Mouse (Mus musculus) cerebellum, postnatal 10 days (tissue): ENCODE results near the gene Gli1.
A peak's percentile ranks its signal among the peaks of the same experiment; 100 is the strongest.

Source experiments
- DNase-seq, 2 experiments: peaks; one replicate each; pipeline ENCODE4 v3.0.0; 2021; ENCODE audit warnings: mixed read lengths in 2 of 2

Gene Gli1

DNA sequence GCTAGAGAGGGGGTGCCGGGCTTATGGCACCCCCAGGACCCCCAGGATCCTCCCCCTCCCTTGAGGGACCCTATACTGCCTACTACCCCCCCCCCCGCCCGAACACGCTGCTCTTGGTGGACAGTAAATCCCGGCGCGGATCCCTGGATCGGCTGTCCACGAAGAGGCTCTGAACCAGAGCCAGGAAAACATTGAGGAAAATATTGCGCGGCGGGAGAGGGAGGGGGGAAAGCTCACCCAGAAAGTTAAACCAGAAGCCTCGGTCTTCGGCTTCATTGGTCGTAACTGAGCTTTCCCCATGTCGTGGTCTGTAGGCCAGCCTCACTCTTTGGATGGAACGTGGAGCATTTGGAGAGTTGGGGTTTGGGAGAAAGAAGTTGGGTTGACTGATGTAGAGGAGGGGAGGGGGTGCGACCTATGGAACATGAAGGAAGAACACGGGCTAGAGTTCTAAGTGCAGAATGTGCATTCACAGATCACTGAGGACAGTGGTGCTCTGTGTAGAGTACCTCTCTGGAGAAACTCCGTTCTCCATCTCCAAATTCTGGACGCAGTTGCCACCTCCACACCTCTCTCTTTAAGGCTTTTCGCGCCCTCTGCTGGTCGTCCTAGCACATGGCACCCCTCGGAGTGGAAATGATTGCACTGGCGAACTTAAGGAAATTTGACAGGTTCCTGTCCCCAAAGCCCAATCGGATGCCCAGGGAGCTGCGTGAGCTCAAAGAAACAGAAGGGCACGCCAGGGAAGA is at the start of gene Gli1:
TSS of gene Gli1 (minus strand) at position 84 of the 749 bp plus-strand sequence.
- DNase-seq: peak; percentile 93 to 94

DNA sequence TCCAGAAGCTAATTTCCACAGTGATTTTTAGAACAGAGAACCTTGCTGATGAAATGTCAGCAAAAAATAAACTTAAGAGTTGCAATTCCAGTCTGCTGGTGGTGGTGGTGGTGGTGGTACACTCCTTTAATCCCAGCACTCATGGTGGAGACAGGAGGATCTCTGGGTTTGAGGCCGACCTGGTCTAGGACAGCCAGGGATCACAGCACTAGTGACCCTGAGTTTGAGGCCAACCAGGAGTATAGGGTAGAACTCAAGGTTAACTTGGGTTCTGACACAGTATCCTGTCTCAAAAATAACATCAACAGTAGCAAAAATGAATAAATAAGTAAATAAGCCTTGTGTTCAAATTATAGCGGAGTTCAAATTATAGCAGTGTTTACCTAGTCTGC is 40.0 kb upstream of the Gli1 start:
- DNase-seq: no peak

DNA sequence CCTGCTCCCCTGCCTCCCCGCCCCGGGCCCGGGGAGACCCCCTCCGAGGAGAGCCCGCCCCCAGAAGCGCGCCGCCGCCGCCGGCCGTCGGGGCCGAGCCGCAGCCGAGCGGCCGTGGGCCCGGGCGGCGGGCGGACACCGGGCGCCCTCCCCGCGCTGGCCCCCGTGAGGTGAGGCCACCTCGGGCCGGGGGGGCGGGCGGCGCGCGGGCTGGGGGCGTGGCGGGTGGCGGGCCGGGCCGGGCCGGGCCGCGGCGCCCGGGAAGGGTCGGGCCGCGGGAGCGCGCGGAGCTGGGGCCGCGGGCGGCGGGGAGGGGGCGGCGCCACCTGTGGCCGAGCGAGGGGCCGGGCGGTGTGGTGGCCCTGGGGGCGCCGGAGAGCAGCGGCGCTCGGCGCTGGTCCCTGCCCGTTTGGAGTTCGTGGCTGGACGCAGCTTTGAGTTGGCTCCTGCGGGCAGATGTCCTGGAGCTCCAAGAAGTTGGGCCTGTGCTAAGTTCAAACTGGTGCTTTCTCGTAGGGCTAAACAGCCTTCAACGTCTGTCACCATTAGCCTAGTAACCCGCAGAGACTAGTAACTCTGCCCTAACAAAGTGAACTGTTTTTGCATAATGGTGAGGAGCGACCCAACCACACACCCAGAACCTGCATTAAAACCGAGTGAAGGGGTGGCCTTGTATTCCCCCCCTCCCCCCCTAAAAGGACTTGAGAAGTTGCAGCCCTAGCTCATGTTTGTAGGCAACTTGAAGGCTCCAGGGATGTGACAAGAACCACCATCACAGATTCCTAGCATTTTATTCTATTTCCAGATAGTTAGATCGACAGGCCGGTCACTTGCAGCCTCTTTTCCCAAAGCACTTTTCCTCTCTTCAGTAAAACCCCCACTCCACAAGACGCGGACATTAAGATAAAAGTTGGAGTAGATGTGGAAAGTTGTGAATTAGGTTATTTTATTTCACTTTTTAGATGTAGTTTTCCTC is 39.3 kb upstream of the Gli1 start:
- DNase-seq: peak; percentile 71 to 82

DNA sequence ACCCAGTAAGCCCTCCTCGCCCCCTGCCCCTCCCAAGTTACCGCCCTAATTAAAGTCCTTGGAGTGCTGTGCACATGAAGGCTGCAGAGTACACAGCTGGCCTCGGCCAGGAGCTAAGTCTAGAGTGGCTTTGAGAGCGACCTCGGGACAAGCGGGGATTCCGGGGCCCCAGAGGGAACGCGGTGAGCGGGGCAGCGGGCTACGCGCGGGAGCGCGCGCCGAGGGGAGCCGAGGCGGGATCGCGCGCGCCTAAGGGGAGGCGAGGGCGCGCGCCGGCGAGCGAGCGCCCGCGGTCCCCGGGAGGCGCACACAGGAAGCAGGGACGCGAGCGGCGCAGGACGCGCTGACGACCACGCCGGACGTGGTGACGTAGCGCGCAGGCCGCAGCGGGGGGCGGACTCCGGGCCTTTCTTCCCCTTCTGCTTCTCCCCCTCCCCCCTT is 38.5 kb upstream of the Gli1 start, which contains the start of gene R3hdm2:
TSS of gene R3hdm2 (plus strand) at position 77 of the 441 bp plus-strand sequence.
- DNase-seq: peak; percentile 98 to 99

DNA sequence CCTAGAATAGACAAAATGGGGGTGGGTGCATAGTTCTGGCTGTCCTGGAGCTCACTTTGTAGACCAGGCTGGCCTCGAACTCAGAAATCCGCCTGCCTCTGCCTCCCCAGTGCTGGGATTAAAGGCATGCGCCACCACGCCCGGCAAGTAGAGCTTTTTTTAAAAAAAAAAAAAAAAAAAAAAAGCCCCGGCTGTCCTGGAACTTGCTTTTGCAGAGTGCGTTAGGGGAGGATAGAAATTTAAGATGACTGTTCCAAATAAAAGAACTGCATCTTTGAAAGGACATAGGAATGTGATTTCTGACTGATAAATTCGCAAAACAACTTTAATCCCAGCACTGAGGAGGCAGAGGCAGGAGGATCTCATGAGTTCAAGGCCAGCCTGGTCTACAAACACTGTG is 37.9 kb upstream of the Gli1 start:
- DNase-seq: no peak

DNA sequence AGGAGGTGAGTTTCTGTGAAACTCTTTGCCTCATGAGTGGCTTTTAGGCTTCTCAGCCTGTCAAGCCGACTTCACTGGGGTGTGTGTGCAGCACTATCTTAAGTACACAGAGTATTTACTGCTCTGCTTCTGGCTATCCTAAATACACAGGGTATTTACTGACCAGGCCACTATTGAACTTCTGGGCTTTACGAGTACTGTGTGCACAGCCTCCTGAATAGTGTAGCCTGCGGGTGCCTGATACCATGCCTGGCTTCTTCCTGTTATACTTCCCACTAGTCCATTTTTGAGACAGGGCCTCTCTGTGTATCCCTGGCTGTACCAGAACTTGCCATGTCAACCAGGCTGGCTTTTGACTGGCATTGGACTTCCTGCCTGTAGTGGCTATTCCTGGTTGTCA is 35.9 kb upstream of the Gli1 start:
- DNase-seq: no peak

DNA sequence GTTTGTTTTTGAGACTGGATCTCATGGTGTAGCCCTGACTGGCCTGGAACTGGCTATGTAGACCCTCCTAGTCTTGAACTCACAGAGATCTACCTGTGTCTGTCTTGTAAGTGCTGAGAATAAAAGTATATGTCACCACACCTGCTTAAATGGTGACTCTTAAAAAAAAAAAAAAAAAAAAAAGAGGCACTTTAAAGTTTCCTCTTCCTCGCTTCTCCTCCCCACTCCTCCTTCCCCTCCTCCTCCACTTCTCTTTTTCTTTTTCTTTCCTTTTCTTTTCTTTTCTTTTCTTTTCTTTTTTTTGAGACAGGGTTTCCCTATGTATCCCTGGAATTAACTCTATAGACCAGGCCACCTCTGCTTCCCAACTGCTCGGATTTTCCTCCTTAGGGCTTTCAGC is 29.2 kb upstream of the Gli1 start:
- no peak for DNase-seq

DNA sequence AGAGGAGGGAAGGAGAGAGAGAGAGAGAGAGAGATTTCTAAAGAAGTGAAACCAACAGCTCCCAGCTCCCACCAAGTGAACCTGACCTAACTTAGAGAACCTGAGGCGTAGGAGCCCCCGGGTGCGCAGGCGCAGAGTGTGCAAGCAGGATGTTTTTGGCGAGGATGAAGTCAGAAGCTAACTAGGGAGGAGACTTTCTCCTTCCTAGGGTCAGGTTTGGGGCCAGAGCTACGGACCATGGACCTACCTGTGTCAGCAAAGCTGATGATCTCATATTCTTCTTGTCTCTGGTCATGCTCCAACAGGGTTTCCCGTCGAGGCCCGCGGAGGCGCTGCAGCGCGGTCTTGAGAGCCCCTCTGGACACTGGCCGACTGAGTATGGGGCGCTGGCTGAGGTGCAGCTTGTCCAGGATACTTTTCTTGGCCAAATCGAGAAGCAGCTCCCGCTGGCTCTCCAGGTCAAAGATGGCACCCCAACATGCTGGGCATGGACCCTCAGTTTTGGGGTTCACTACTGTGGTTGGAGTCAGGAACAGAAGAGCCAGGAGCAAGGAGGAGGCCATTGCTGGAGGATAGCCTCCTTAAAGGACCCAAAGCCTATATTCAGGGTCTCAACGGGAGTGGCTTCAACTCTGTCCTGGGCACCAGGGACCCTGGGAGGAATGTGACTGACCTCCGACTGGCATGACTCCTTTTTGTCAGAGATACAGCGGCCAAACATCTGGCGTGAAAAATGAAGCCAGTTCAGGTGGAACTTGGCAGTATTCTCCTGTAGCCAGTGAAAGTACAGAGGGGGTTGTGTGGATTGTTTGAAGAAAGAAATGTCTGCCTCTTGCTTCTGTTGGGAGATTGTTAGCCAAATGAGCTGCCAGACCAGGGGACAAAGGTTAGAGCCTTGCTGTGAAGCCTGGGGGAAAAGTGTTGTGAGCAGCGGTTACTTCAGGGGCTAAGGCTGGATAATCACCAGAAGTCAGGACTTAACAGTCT is 28.4 kb upstream of the Gli1 start, which contains the start of gene Inhbc:
TSS of gene Inhbc (minus strand) at position 598 of the 987 bp plus-strand sequence.
- DNase-seq: no peak

DNA sequence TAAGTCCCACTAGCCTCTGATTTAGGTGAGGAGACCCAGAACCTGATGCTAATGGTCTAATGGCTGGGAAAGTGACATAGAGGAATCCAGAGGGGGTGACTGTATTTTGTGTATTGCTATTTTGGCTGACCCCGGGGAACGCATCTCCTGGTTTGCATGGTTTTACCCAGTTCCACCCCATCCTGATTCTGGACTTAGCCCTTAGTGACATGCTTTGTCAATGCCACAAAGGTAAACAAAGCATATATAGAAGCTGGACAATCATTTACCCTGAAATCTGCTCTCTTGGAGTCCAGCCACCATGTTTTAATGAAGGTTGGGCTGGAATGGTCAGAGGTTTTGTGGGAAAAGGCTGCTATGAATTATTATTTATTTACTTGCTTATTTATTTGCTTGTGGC is 26.5 kb upstream of the Gli1 start:
- DNase-seq: no peak

DNA sequence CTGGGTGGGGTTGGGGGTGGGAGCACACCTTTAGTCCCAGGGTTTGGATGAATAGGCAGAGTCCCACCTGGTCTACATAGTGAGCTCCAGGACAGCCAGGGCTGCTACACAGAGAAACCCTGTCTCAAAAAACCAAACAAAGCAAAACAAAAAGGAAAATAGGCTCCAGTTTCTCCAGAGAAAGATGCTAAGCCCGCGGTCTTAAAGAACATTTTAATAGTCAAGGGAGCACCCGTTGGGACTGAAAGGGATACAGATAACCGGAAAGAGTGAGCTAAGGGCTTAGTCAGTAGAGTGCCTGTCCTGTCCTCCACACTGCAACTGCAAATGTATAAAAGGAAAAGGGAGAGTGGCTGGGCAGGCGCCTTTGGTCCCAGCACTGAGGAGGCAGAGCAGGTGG is 25.3 kb upstream of the Gli1 start:
- no peak for DNase-seq

DNA sequence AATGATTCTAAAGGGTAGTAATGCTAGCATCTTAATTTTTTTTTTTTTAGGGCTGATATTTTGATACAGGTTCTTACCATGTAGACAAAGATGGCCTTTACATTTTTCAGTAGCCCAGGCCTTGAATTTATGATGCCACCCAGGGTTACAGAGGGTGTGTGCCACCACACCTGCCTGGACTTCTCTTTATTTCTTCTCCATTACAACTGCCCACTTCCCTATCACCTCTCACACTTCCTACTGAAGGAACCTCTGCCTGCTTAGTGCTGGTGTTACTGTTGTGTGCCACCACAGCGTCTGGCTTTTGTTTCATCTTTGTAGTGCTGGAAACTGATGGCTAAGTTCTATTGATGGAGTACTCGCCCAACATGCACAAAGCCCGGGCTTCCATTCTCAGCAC is 18.9 kb upstream of the Gli1 start:
- DNase-seq: no peak

DNA sequence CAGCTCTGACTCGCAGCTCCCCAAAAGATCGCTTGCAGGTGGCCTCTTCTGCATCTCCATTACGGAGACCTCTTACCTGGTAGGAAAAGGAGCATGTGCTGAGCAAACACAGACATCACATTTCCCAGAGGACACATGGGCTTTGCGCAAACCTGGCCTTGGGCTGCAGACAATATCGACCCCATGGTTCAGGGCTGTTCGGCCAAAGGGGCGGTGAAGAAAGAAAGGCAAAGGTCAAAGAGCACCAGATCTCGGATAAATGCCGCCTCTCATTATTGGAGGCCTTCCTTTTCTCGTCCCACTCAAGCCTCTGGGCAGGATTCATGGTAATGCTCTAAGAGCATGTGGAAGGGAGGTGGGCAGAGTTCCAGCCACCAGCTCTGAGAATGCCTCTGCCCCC is 13.6 kb upstream of the Gli1 start:
- no peak for DNase-seq

DNA sequence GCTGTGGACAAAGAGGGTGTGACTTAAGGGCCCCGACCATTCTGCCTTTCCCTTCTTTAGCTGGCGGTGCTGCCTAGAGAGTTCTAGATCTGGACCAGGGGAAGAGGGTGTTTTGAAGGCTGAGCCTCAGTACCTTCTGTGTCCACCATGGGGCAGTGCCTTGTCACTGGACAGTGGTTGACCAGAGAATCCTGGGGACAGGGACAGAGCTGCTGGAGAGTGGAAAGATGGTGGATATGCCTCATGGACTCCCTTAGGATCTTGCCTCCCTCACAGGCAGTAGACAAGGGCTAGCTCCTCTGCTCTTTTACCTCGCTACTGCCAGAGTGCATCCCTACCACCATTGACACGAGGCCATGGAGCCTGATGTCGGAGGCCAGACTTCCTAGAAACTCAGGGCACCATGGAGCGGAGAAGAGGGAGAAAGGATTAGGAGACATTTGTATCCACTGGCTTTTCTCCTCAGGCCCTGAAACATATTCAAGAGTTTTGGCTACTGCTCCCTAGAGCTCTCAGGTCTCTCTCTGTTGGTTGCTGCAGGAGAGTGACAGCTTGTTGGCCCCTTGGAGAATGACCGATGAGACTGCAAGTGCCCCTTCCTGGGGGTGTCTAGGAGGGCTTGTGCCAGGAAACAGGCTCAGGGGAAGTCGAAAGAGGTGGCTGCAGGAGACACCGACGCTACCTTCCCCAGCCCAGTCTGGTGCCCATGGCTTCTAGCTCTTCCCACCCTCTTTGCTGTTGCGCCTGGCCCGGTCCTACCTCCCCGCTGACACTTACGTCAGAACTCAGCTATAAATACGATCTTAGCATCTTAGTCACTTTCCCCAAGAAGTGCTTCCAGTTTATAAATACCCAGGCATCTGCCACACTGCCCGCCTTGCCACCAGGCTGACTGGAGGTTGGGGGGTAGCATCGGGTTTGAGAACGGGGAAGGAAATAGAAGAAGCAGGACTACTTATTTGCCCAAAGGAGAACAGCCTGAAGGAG is 12.4 kb upstream of the Gli1 start, which contains the start of gene Inhbe:
TSS of gene Inhbe (minus strand) at position 503 of the 987 bp plus-strand sequence.
- peak in 1 of 2 experiments; percentile 61 for DNase-seq

DNA sequence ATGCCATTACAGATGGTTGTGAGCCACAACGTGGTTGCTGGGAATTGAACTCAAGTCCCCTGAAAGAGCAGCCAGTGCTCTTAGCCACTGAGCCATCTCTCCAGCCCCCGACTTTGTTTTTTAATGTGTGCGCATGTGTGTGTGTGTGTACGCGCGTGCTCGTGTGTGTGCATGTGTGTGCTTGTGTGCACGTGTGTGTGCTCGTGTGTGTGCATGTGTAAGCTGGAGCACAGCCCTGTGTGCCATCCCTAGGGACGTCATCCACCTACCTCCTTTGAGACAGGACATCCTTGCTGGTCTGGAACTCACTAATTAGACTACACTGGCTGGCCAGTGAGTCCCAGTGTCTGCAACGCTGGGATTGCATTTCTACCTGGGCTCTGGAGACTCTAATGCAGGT is 11.0 kb upstream of the Gli1 start:
- DNase-seq: no peak

DNA sequence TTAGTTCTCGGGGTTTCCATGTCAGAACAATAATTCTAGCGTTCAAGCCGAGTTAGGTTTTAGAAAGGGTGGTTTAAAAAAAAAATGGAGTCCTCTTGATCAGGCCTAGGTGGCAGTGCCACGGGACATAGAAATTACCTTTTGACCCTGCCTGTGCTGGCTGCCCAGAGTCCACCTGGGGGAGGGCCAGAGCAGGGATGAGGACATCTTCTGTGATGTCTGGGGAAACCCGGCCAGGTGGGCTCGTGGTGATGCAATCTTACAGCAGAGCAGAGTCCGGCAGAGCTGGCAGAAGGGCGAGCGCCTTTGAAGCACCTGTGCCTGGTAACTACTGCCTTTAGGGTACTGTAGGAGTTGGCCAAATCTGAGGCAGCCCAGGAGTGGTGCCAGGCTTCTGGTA is 10.4 kb upstream of the Gli1 start:
- DNase-seq: no peak

DNA sequence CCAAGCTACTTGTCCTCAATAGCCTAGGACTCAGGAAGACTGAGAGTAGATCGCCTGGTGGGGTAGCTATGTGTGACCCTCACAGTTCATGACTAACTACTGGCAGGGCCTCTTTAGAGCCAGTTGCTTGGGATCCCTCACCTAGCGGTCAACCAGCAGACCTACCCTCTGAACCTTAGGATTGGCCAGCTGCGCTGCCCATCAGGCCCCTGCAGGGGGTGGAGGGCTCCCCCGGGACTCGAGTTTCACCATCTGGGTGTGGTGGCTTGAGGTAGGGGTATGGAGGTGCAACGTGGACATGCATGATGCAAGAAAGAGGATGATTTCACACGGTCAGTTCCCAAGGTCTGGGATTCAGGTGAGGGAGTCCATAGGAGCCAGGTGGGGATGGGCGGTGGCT is 9.9 kb upstream of the Gli1 start:
- DNase-seq: no peak

DNA sequence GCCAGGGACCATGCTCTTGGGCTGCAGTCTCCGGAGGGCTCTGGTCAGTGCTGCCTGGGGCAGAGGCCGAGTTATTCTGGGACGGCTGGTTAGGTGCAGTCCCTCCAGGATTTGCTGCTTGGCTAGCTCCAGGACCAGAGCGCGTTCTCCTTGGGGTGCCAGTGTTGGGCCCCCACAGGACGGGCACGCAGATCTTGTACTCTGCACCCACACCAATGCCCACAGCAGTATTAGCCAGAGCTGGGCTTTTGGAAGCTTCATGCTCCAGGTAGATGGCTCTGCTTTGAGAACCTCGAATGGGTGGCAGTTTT is 9.5 kb upstream of the Gli1 start:
- DNase-seq: no peak

DNA sequence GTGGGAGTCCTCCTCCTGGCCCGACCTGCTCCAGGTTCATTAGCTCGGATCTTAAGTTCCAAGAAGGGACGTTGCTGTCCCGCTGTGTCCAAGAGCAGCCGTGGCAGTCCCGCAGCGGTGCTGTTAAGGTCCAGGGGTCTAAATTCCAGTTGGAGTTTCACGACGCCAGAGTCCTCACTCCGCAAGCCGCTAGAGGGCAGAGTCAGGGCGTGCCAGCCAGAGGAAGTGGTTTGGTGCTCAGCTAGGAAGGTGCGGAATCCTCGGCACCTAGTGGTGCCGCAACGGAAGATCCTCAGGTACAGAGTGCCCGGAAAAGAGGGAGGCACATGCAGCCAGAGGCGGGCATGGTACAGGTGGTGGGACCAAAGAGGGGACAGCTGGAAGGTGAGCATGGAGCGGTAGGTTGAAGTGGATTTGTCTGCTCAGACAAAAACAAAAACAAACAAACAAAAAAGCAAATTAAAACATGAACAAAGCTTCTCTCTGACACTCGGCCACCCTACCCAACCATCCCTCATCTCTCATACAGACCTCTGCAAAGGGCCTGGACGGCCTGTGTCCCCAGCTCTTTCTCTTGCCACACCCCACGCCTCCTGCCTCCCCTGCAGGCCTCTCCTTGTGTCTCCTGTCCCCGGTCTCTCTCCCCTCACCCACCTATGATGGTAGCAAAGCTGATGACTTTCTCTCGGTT is 9.0 kb upstream of the Gli1 start:
- peak; percentile 83 to 87 for DNase-seq

DNA sequence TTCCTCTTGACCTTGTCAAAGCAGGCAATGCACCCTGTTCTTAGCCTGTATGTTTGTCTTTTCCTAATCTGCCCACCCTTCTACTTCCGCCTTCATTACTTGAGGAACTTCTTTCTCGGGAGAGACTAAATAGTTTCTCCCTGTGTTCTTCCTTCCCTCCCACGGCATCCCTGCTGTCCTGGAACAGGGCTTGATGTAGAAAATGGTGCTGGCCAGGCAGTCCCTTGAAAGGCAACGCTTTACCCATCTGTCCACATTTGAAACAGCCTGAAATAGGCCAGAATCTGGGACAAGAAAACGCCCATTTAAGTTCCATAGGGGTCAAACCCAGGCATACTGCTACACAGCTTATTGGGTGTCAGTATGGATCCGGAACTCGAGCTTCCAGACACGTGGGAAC is 8.0 kb upstream of the Gli1 start:
- no peak for DNase-seq

DNA sequence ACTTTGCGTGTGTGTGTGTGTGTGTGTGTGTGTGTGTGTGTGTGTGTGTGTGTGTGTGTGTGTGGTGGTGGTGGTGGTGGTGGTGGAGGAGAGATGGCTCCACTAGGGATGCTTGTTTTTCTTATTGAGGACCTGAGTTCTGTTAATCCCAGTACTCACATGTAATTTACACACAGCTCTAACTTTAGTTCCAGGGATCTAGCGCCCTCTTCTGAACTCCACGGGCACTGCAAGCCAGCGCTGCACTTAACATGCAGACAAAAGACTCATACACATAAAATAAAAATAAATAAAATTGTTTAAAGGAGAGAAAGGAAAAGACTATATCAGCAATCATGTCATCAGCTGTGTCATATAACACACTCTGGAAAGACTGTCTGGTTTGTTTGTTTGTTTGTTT is 7.2 kb upstream of the Gli1 start:
- DNase-seq: peak in 1 of 2 experiments; percentile 50

DNA sequence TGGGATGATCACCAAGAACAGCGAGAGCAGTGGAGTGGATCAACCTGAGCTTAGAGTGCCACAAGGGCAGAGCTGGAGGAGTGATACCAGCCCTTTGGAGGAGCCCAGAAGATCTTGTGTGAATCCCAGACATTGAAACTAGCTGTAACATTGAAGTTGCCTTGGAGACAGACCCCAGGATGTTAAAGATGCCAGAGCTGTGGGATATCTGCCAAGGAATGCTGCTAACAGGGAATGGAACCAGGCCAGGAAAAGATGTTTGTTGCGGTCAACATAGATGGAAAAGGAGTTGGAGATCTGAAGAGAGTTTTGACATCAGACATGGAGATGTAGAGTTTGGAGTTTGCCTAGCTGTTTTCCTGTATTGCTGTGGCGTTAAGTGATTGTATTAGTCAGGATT is 4.4 kb upstream of the Gli1 start:
- DNase-seq: no peak
